Mouse (Mus musculus) ES-E14 (cell line): ENCODE results near the gene Gsdmc4.

Experiments
- CHD2 ChIP-seq: IDR thresholded peaks from 2 replicates; pipeline ENCODE4 v1.6.1; 2014; ENCODE audit warnings: mild to moderate bottlenecking, low read depth, low read length, inconsistent platforms
- HCFC1 ChIP-seq: IDR thresholded peaks from 2 replicates; pipeline ENCODE4 v1.6.1; 2012; ENCODE audit warnings: low read length, inconsistent platforms, borderline replicate concordance; ENCODE audit not compliant: insufficient read depth
- ZC3H11A ChIP-seq: IDR thresholded peaks from 2 replicates; pipeline ENCODE4 v1.6.1; 2012; ENCODE audit warnings: low read depth, mild to moderate bottlenecking, inconsistent platforms, low read length, borderline replicate concordance
- ZNF384 ChIP-seq: IDR thresholded peaks from 2 replicates; pipeline ENCODE4 v1.6.1; 2012; ENCODE audit warnings: low read depth, low read length, inconsistent platforms

GRCm38 (mm10) chr15:63931404-63931803 lies 19.3 kb upstream of the Gsdmc4 start:
- TF ChIP-seq ZNF384 (no peak), ZC3H11A (no peak), CHD2 (no peak), HCFC1 (no peak)
